Mouse (Mus musculus) naive thymus-derived CD4-positive, alpha-beta T cell, adult 2 months (primary cell): Measurements from ENCODE around the gene Gm20831.
"Not testable (repeated sequence)": the region's sequence is repeated elsewhere in the genome, so short reads cannot be mapped to it uniquely, and the experiment has no call there.

ENCODE experiments used
- DNase-seq: peaks from one replicate; pipeline ENCODE4 v3.0.0-alpha.2; 2011; ENCODE audit warnings: low read depth

Gene Gm20831

GRCm38 (mm10) chrY:17874441-17874840 is at the start of gene Gm20831, which contains the start of gene Gm20772:
TSS of gene Gm20831 (plus strand) at chrY:17874741.
TSS of gene Gm20772 (plus strand) at chrY:17874741.
- DNase-seq: not testable (repeated sequence)

- DNase-seq: not testable (repeated sequence)
Observed at GRCm38 (mm10) chrY:17846166-17846565, 28.4 kb upstream of the Gm20831 start, which contains the start of gene Gm21904. TSS of gene Gm21904 (minus strand) at chrY:17846266.

GRCm38 (mm10) chrY:17937230-17937629 is 62.7 kb downstream of the Gm20831 start, which contains the start of gene Srsy:
TSS of gene Srsy (minus strand) at chrY:17937330.
- not testable (repeated sequence) for DNase-seq
